Mouse (Mus musculus) embryonic facial prominence, embryonic 11.5 days (tissue): ENCODE results near the gene Gm3238. TPM values are rescaled to one million over a fixed set of nuclear protein-coding genes. Genes with fewer than 3 reads are reported as not detected.
"Not testable (repeated sequence)": the region's sequence is repeated elsewhere in the genome, so short reads cannot be mapped to it uniquely, and the experiment has no call there.

ENCODE experiments used
- ATAC-seq: fragments of 200-750 bp; cut with Nextera tagmentation; replicated peaks from 2 replicates; pipeline ENCODE4 v1.8.0; 2017; ENCODE audit warnings: low read depth; ENCODE audit not compliant: insufficient number of reproducible peaks, low FRiP score, low TSS enrichment
- DNase-seq: peaks from one replicate; pipeline ENCODE4 v3.0.0-alpha.2; 2015; ENCODE audit warnings: low spot score
- H3K27ac ChIP-seq: fragments of 300-500 bp; sonication (generic); replicated peaks from 2 replicates; pipeline ENCODE4 v1.5.1; 2014; ENCODE audit warnings: mild to moderate bottlenecking, low read depth, low read length, control low read depth
- H3K27me3 ChIP-seq: fragments of 300-500 bp; sonication (generic); 2 replicates; pipeline ENCODE4 v1.6.1; 2014; ENCODE audit warnings: mild to moderate bottlenecking, low read length, moderate library complexity, mixed read lengths; ENCODE audit not compliant: control insufficient read depth, insufficient read depth
- H3K36me3 ChIP-seq: fragments of 300-500 bp; sonication (generic); replicated peaks from 2 replicates; pipeline ENCODE4 v1.6.1; 2014; ENCODE audit warnings: low read depth, mild to moderate bottlenecking, low read length, moderate library complexity, mixed read lengths; ENCODE audit not compliant: control insufficient read depth, insufficient read depth
- H3K4me1 ChIP-seq: fragments of 300-500 bp; sonication (generic); 2 replicates; pipeline ENCODE4 v1.6.1; 2014; ENCODE audit warnings: low read length, mixed read lengths; ENCODE audit not compliant: control insufficient read depth, insufficient read depth
- H3K4me2 ChIP-seq: fragments of 300-500 bp; sonication (generic); 2 replicates; pipeline ENCODE4 v1.6.1; 2014; ENCODE audit warnings: low read depth, mild to moderate bottlenecking, control low read depth, low read length, moderate library complexity
- H3K4me3 ChIP-seq: fragments of 300-500 bp; sonication (generic); 2 replicates; pipeline ENCODE4 v1.5.1; 2014; ENCODE audit warnings: low read depth, low read length, control low read depth
- H3K9ac ChIP-seq: fragments of 300-500 bp; sonication (generic); replicated peaks from 2 replicates; pipeline ENCODE4 v1.6.1; 2014; ENCODE audit warnings: mild to moderate bottlenecking, control low read depth, low read length
- H3K9me3 ChIP-seq: fragments of 300-500 bp; sonication (generic); replicated peaks from 2 replicates; pipeline ENCODE4 v1.6.1; 2016; ENCODE audit warnings: mild to moderate bottlenecking, low read length, inconsistent platforms, mixed read lengths; ENCODE audit not compliant: control insufficient read depth
- WGBS: fragments of 180-500 bp; shearing (Covaris S2); extraction: QIAGEN DNeasy Blood & Tissue Kit; methylation state at CpG from one replicate; pipeline ENCODE4 v1.1.7; 2014; 5-methylcytosine and 5-hydroxymethylcytosine counted together
- polyA plus RNA-seq: library from polyadenylated mRNA; unstranded; fragments of >200 nt; fragmentation: Nextera tagmentation; extraction: Ambion mirVana; gene quantifications from 2 replicates; pipeline ENCODE4 v1.2.1, GENCODE M21; 2014

Gene Gm3238
- polyA plus RNA-seq, 1 experiment from 2014 or later: not detected

GRCm38 (mm10) chr10:77772142-77772541, 1.0 kb upstream of the Gm3238 start:
- not testable (repeated sequence) for H3K27ac ChIP-seq, H3K4me2 ChIP-seq, H3K4me3 ChIP-seq, H3K9ac ChIP-seq, ATAC-seq, H3K27me3 ChIP-seq, DNase-seq, H3K9me3 ChIP-seq, H3K36me3 ChIP-seq, H3K4me1 ChIP-seq
- 75% methylated on average over 1 of the region's 3 CpGs for WGBS

GRCm38 (mm10) chr10:77769727-77770126, 1.4 kb downstream of the Gm3238 start:
- WGBS: 89% methylated on average over 1 of the region's 1 CpGs
- H3K27me3 ChIP-seq: no peaks in the 10 kb centered on the region
- H3K9me3 ChIP-seq: no peaks in the 10 kb centered on the region
- ATAC-seq: no peak
- H3K36me3 ChIP-seq: no peaks in the 10 kb centered on the region
- H3K4me3 ChIP-seq: no peak overlapping the region
- no peak for DNase-seq
- no peak overlapping the region for H3K9ac ChIP-seq
- H3K4me1 ChIP-seq: no peaks in the 10 kb centered on the region
- H3K27ac ChIP-seq: no peak overlapping the region
- H3K4me2 ChIP-seq: no peak overlapping the region

GRCm38 (mm10) chr10:77759582-77759981, 11.5 kb downstream of the Gm3238 start, which contains the start of gene Gm3233:
Gene Gm3233 (minus strand): TSS chr10:77759682.
- DNase-seq, ATAC-seq, H3K4me3 ChIP-seq, H3K4me1 ChIP-seq, H3K36me3 ChIP-seq, H3K4me2 ChIP-seq, H3K27me3 ChIP-seq, H3K9me3 ChIP-seq, H3K27ac ChIP-seq, H3K9ac ChIP-seq: not testable (repeated sequence)
- WGBS: no CpG with 5 or more reads among the region's 1 CpGs

DNA sequence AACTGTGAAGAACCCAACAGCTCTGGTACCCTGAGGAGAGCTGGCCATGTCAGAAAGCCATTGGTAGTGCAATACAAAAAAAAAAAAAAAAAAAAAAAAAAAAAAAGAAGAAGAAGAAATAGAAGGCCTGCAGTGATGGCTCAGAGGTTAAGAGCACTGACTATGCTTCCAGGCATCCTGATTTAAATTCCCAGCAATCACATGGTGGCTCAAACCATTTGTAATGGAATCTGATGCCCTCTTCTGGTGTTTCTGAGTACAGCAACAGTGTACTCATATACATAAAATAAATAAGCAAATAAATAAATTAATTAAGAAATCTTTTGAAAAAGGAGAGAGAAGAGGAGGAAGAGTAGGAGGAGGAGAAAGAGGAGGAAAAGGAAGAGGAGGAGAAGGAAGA, 17.7 kb downstream of the Gm3238 start:
- ATAC-seq (no peak), DNase-seq (no peak)
- H3K9ac ChIP-seq: no peak overlapping the region
- H3K4me2 ChIP-seq: no peak overlapping the region
- H3K4me3 ChIP-seq: no peak overlapping the region
- no peaks in the 10 kb centered on the region; the same call in 1 of the 2 replicates for H3K4me1 ChIP-seq
- no peaks in the 10 kb centered on the region for H3K36me3 ChIP-seq
- no peaks in the 10 kb centered on the region for H3K27me3 ChIP-seq
- H3K9me3 ChIP-seq: no peaks in the 10 kb centered on the region
- H3K27ac ChIP-seq: no peak overlapping the region

DNA sequence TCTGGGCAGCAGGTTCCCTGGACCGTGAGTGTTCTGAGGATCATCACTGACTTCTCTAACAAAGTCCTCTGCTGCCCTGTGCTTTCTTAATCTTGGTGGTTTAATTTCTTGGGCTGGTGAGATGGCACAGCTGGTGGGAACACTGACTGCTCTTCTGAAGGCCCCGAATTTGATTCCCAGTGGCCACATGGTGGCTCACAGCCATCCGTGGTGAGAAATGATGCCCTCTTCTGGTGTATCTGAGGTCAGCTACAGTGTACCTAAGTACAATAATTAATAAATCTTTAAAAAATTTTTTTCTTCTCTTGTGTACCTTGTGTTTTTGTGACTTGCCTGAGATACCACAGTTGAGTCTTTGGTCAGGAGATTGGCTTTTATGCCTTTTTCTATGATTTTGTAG, 18.8 kb downstream of the Gm3238 start:
- H3K27ac ChIP-seq, H3K27me3 ChIP-seq, H3K36me3 ChIP-seq, H3K4me3 ChIP-seq, H3K9ac ChIP-seq, H3K9me3 ChIP-seq, H3K4me2 ChIP-seq, ATAC-seq, H3K4me1 ChIP-seq, DNase-seq: not testable (repeated sequence)
- WGBS: 67% methylated on average over 3 of the region's 3 CpGs

DNA sequence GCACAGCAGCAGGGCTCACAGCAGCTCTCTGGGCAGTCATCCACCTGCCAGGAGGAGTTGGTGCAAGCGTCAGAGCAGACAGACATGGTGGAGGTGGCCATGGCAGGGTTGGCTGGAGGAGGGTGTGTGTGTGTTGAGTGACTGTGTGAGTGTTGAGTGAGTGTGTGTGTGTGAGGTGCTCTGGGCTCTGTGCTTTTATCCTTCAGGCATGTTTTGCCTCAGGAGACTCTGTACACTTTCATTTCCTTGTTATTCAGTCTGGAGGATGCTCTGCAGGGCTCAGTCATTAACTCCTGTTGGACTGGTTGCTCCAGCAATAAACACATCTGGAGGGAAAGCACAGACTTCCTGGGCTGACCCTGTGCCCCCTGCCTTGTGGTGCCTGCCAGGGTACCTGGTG, 19.9 kb downstream of the Gm3238 start, which contains the start of gene Gm9736:
Gene Gm9736 (minus strand): TSS at position 101 of the 400 bp plus-strand sequence.
- H3K4me3 ChIP-seq, H3K4me2 ChIP-seq, H3K27ac ChIP-seq, H3K9me3 ChIP-seq, H3K36me3 ChIP-seq, ATAC-seq, H3K9ac ChIP-seq, H3K27me3 ChIP-seq, H3K4me1 ChIP-seq, DNase-seq: not testable (repeated sequence)
- 67% methylated on average over 1 of the region's 1 CpGs for WGBS

DNA sequence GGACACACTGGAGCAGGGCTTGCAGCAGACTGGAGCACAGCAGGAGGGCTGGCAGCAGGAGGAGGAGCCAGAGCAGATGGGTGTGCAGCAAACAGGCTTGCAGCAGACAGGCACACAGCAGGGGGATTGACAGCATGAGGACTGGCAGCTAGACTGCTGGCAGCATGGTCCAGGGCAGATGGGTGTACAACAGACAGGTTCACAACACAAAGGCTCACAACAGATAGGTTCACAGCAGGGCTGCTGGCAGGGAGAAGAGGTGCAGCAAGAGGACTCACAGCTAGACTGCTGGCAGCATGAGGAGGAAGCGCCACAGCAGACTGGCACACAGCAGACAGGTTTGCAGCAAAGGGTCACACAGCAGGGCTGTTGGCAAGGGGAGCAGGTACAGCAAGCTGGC, 20.4 kb downstream of the Gm3238 start:
- not testable (repeated sequence) for H3K27ac ChIP-seq, H3K9ac ChIP-seq, DNase-seq, H3K36me3 ChIP-seq, H3K4me2 ChIP-seq, ATAC-seq, H3K4me3 ChIP-seq, H3K4me1 ChIP-seq, H3K27me3 ChIP-seq, H3K9me3 ChIP-seq
- WGBS: 82% methylated on average over 1 of the region's 1 CpGs

GRCm38 (mm10) chr10:77741924-77742688, 29.0 kb downstream of the Gm3238 start, which contains the start of gene Gm18596:
Gene Gm18596 (minus strand): TSS chr10:77742638.
- not testable (repeated sequence) for H3K27ac ChIP-seq, H3K4me3 ChIP-seq, H3K27me3 ChIP-seq, H3K9me3 ChIP-seq, ATAC-seq, H3K4me2 ChIP-seq, H3K9ac ChIP-seq, H3K36me3 ChIP-seq, DNase-seq, H3K4me1 ChIP-seq
- 52% methylated on average over 4 of the region's 5 CpGs for WGBS
